Mouse (Mus musculus) heart, embryonic 16.5 days (tissue): ENCODE results near the gene Epn3. TPM values are rescaled to one million over a fixed set of nuclear protein-coding genes. Genes with fewer than 3 reads are reported as not detected.

ENCODE experiments used
- ATAC-seq: fragments of 200-750 bp; cut with Nextera tagmentation; replicated peaks from 2 replicates; pipeline ENCODE4 v1.8.0; 2017; ENCODE audit warnings: moderate number of reproducible peaks; ENCODE audit not compliant: insufficient read depth, low FRiP score; ENCODE audit errors: extremely low read depth
- H3K27ac ChIP-seq: fragments of 300-500 bp; sonication (generic); 2 replicates; pipeline ENCODE4 v1.5.1; 2014; ENCODE audit warnings: mild to moderate bottlenecking, low read length, control low read depth, moderate library complexity
- H3K27me3 ChIP-seq: fragments of 300-500 bp; sonication (generic); 2 replicates; pipeline ENCODE4 v1.6.1; 2014; ENCODE audit warnings: low read length, mixed read lengths; ENCODE audit not compliant: control insufficient read depth, insufficient read depth
- H3K36me3 ChIP-seq: fragments of 300-500 bp; sonication (generic); 2 replicates; pipeline ENCODE4 v1.6.1; 2014; ENCODE audit not compliant: control insufficient read depth, insufficient read depth
- H3K4me1 ChIP-seq: fragments of 300-500 bp; sonication (generic); 2 replicates; pipeline ENCODE4 v1.6.1; 2014; ENCODE audit warnings: low read length, mixed read lengths; ENCODE audit not compliant: control insufficient read depth, insufficient read depth
- H3K4me2 ChIP-seq: fragments of 300-500 bp; sonication (generic); 2 replicates; pipeline ENCODE4 v1.6.1; 2014; ENCODE audit warnings: low read depth, mild to moderate bottlenecking, control low read depth, low read length
- H3K4me3 ChIP-seq: fragments of 300-500 bp; sonication (generic); 2 replicates; pipeline ENCODE4 v1.5.1; 2014; ENCODE audit warnings: mild to moderate bottlenecking, control low read depth, low read length
- H3K9ac ChIP-seq: fragments of 300-500 bp; sonication (generic); 2 replicates; pipeline ENCODE4 v1.6.1; 2014; ENCODE audit warnings: low read length, control low read depth
- H3K9me3 ChIP-seq: fragments of 300-500 bp; sonication (generic); replicated peaks from 2 replicates; pipeline ENCODE4 v1.6.1; 2016; ENCODE audit warnings: low read length; ENCODE audit not compliant: control insufficient read depth
- WGBS: fragments of 180-500 bp; shearing (Covaris S2); extraction: QIAGEN DNeasy Blood & Tissue Kit; methylation state at CpG from one replicate; pipeline ENCODE4 v1.1.7; 2014; 5-methylcytosine and 5-hydroxymethylcytosine counted together
- polyA plus RNA-seq: library from polyadenylated mRNA; unstranded; fragments of >200 nt; fragmentation: Nextera tagmentation; extraction: Ambion mirVana; gene quantifications from 2 replicates; pipeline ENCODE4 v1.2.1, GENCODE M21; 2015

Epn3 gene
- polyA plus RNA-seq, 1 experiment from 2014 or later: 13.6 TPM

- no peak overlapping the region for H3K4me3 ChIP-seq
- WGBS: 86% methylated on average over 4 of the region's 4 CpGs
- no peak overlapping the region for H3K9ac ChIP-seq
- H3K27ac ChIP-seq: no peak overlapping the region
- 0 out of 2 replicates have a peak, but pooled peaks cover 5% of the 10 kb centered on the region for H3K36me3 ChIP-seq
- no peak for ATAC-seq
- 0 out of 2 replicates have a peak, but pooled peaks cover 2% of the 10 kb centered on the region for H3K4me1 ChIP-seq
- H3K27me3 ChIP-seq: no peaks in the 10 kb centered on the region
- H3K4me2 ChIP-seq: no peak overlapping the region
- no peaks in the 10 kb centered on the region for H3K9me3 ChIP-seq
These were observed 42.6 kb upstream of the Epn3 start for GRCm38 (mm10) chr11:94542400-94542799.

GRCm38 (mm10) chr11:94539761-94540160, 40.0 kb upstream of the Epn3 start:
- 80% methylated on average over 7 of the region's 7 CpGs for WGBS
- no peak for ATAC-seq

GRCm38 (mm10) chr11:94538733-94539292, 39.0 kb upstream of the Epn3 start:
- Histone ChIP-seq H3K36me3 (0 out of 2 replicates have a peak, but pooled peaks cover 5% of the 10 kb centered on the region), H3K27ac (no peak overlapping the region), H3K4me2 (no peak overlapping the region), H3K9ac (no peak overlapping the region), H3K9me3 (no peaks in the 10 kb centered on the region), H3K4me3 (no peak overlapping the region), H3K27me3 (no peaks in the 10 kb centered on the region), H3K4me1 (0 out of 2 replicates have a peak, but pooled peaks cover 3% of the 10 kb centered on the region)
- 58% methylated on average over 8 of the region's 8 CpGs for WGBS
- ATAC-seq: no peak

More at GRCm38 (mm10) chr11:94539761-94540160, 40.0 kb upstream of the Epn3 start:
- H3K4me3 ChIP-seq: no peak overlapping the region
- 0 out of 2 replicates have a peak, but pooled peaks cover 5% of the 10 kb centered on the region for H3K36me3 ChIP-seq
- H3K27ac ChIP-seq: no peak overlapping the region
- H3K4me1 ChIP-seq: 0 out of 2 replicates have a peak, but pooled peaks cover 3% of the 10 kb centered on the region
- no peaks in the 10 kb centered on the region for H3K9me3 ChIP-seq
- no peak overlapping the region for H3K9ac ChIP-seq
- H3K27me3 ChIP-seq: no peaks in the 10 kb centered on the region
- H3K4me2 ChIP-seq: no peak overlapping the region

- Histone ChIP-seq H3K9ac (no peak overlapping the region), H3K9me3 (no peaks in the 10 kb centered on the region), H3K36me3 (no peaks in the 10 kb centered on the region), H3K27me3 (no peaks in the 10 kb centered on the region), H3K4me2 (no peak overlapping the region), H3K4me1 (0 out of 2 replicates have a peak, but pooled peaks cover 3% of the 10 kb centered on the region), H3K4me3 (no peak overlapping the region), H3K27ac (no peak overlapping the region)
- no peak for ATAC-seq
- WGBS: 76% methylated on average over 8 of the region's 8 CpGs
These were observed 33.4 kb upstream of the Epn3 start for GRCm38 (mm10) chr11:94533171-94533570.

- no peaks in the 10 kb centered on the region for H3K36me3 ChIP-seq
- H3K4me2 ChIP-seq: no peak overlapping the region
- 63% methylated on average over 3 of the region's 3 CpGs for WGBS
- no peaks in the 10 kb centered on the region for H3K4me1 ChIP-seq
- H3K9me3 ChIP-seq: no peaks in the 10 kb centered on the region
- ATAC-seq: no peak
- H3K9ac ChIP-seq: no peak overlapping the region
- H3K27me3 ChIP-seq: no peaks in the 10 kb centered on the region
- no peak overlapping the region for H3K4me3 ChIP-seq
- no peak overlapping the region for H3K27ac ChIP-seq
These were observed 29.1 kb upstream of the Epn3 start for GRCm38 (mm10) chr11:94528879-94529278.

GRCm38 (mm10) chr11:94526171-94526879, 26.6 kb upstream of the Epn3 start:
- no peak overlapping the region for H3K27ac ChIP-seq
- H3K36me3 ChIP-seq: no peaks in the 10 kb centered on the region
- H3K4me3 ChIP-seq: no peak overlapping the region
- ATAC-seq: no peak
- no peak overlapping the region for H3K4me2 ChIP-seq
- H3K27me3 ChIP-seq: no peaks in the 10 kb centered on the region
- peaks cover 10% of the 10 kb centered on the region for H3K4me1 ChIP-seq
- WGBS: 55% methylated on average over 9 of the region's 9 CpGs
- H3K9me3 ChIP-seq: no peaks in the 10 kb centered on the region
- no peak overlapping the region for H3K9ac ChIP-seq

GRCm38 (mm10) chr11:94521219-94521843, 21.6 kb upstream of the Epn3 start, which contains the start of gene Mycbpap:
Gene Mycbpap (minus strand): TSS chr11:94521742.
- H3K9ac ChIP-seq: peak within 1 kb of the TSS; percentile 72
- H3K4me1 ChIP-seq: peaks cover 18% of the 10 kb centered on the region
- H3K36me3 ChIP-seq: no peaks in the 10 kb centered on the region
- peak; percentile 76 for ATAC-seq
- no peaks in the 10 kb centered on the region for H3K9me3 ChIP-seq
- no peaks in the 10 kb centered on the region for H3K27me3 ChIP-seq
- H3K4me3 ChIP-seq: peak within 1 kb of the TSS; percentile 63
- WGBS: under 1% methylated on average over 42 of the region's 42 CpGs
- H3K27ac ChIP-seq: peak within 1 kb of the TSS; percentile 19
- H3K4me2 ChIP-seq: peak within 1 kb of the TSS; percentile 91

- H3K4me3 ChIP-seq: no peak overlapping the region
- H3K4me1 ChIP-seq: no peaks in the 10 kb centered on the region
- H3K9ac ChIP-seq: no peak overlapping the region
- no peak overlapping the region for H3K27ac ChIP-seq
- ATAC-seq: no peak
- peaks cover 7% of the 10 kb centered on the region; the same call in 1 of the 2 replicates for H3K9me3 ChIP-seq
- no peaks in the 10 kb centered on the region for H3K27me3 ChIP-seq
- H3K36me3 ChIP-seq: no peaks in the 10 kb centered on the region
- WGBS: 44% methylated on average over 9 of the region's 9 CpGs
- no peak overlapping the region for H3K4me2 ChIP-seq
These were observed 13.7 kb upstream of the Epn3 start for GRCm38 (mm10) chr11:94513452-94513851.

- Histone ChIP-seq H3K27ac (no peak overlapping the region), H3K36me3 (no peaks in the 10 kb centered on the region), H3K9me3 (peaks cover 7% of the 10 kb centered on the region; the same call in 1 of the 2 replicates), H3K9ac (no peak overlapping the region), H3K4me1 (no peaks in the 10 kb centered on the region), H3K27me3 (no peaks in the 10 kb centered on the region), H3K4me3 (no peak overlapping the region), H3K4me2 (no peak overlapping the region)
- 65% methylated on average over 10 of the region's 10 CpGs for WGBS
- no peak for ATAC-seq
These were observed 9.2 kb upstream of the Epn3 start for GRCm38 (mm10) chr11:94508976-94509375.
